Mouse (Mus musculus): ENCODE results near the gene Atxn1. TPM values are rescaled to one million over a fixed set of nuclear protein-coding genes. Genes with fewer than 3 reads are reported as not detected.

The Atxn1 gene
- total RNA-seq, 2 experiments from 2014 or later, result 117 to 121 TPM

DNA sequence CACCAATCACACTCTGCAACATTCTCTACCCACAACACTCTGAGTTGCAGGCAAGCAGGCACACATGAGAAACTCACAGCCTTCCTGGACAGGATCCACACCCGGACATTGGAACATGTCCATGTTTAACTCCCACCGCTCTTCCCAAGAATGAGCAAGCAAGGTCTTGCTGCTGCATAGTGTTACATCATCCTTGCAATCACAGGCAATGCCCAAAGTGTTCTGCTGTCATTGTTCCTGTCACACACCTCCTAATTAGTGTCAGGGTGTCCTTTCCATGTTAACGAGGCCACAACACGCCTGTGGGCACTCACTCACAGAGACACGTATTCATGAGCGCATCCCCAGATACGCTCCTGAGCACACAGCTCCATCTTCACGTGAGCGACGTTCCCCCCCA, 181.1 kb downstream of the Atxn1 start:
- no peak for DNase-seq (ENCODE audit: low spot score in 2 of 2)

DNA sequence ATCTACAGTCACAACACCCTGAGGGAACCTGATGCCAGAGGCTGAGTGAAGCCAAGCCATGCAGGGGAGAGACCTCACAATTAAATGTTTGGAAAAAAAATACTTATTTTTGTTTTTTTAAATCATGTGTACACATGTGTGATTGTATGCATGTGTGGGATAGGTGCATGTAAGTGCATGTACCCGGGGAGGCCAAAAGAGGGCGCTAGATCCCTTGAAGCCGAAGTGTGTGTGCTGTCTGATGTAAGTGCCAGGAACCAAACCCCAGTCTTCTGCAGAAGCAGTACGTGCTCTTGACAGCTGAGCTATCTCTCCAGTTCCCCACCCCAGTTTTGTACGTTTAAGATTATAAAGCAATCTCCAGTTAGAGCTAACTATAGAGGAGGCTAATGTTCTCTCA, 186.1 kb downstream of the Atxn1 start:
- no peak for DNase-seq (ENCODE audit: low spot score in 2 of 2)

DNA sequence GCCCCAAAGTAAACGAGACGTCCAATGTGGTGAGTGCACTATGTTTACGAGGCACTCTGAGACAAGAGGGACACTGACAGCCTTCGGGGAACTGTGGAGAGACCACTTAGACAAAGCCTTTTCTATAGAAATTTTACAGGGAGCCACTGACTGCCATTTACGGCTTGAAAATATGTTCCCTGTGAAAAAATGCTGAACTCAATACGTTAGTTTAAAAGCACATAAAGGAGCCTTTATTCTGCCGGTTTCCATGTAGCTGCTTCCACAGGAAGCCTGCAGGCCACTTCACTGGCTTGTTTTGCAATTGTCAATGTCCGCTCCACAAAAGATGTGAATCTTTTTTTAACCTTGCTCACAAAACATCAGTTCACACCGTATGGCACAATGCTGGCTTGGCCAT, 186.6 kb downstream of the Atxn1 start:
- no peak for DNase-seq (ENCODE audit: low spot score in 2 of 2)

DNA sequence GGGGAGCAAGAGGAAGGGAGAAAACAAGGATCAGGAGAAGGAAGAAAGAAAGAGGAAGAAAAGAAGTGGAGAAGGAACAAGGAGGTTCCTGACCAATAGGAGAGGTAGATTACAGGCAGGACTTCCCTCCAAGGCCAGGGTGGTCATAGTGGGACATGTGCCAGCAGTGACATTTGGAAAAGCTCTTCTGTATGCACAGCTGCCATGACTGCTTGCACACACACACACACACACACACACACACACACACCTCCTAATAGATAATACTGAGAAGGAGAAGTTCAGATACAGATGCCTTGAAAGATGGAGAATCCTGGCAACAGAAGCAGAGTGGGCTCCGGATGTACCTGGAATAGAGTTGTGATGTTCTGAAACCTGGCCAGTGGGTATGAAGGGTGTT, 189.3 kb downstream of the Atxn1 start:
- DNase-seq (ENCODE audit: low spot score in 2 of 2), result no peak

DNA sequence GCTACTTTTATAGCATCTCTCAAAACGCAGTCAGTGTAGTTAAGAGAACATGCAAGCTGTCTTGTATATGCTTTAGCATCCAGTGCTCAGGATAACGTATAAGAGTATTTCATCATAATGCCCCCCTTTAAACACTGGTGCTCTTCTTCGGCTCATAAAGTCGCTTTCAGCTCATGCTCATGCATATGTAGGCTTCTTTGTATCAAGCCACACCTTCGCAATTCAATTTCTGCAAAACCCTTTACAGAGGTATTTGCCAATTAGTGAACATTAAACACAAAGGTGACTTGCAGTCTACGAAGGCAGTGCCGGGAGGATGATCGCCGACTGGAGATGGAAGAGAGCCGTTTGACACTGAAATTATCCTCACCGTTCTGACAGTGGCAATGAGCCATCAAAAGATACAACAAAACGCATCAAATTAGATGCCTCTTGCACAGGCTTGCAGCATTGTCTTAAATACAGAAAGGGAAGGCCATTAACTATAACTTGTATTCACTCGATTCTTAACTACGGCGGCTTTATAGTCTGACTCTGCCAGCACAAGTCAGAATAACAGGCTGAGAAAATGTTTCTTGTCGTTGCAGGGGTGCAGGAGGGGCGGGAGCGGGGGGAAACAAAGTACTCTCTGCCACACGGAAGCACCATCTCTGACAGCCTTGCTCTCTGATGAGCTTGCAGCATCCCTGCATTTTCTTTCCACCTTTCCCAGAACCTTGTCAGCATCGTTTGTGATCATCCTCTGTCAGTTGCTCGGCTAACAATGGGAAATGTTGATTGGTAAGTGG, 191.2 kb downstream of the Atxn1 start:
- no peak for DNase-seq (ENCODE audit: low spot score in 2 of 2)

DNA sequence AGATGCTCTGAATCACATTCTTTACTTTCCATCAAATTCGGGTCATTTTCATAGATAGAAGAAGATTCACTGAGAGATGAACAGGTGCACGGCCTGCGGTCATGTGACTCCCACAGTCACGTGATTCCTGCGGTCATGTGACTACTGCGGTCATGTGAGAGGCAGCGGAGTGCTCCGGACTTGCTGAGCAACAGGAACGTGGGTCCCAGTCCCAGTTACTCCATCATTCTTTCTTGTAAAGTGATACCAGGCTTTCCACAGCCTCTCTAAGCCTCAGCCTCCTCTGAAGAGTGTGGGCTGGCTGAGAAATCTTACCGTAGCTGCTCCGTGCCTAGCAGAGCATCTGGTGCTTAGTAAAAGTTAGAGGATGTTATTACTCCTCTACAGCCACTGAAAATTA, 195.1 kb downstream of the Atxn1 start:
- no peak for DNase-seq (ENCODE audit: low spot score in 2 of 2)

DNA sequence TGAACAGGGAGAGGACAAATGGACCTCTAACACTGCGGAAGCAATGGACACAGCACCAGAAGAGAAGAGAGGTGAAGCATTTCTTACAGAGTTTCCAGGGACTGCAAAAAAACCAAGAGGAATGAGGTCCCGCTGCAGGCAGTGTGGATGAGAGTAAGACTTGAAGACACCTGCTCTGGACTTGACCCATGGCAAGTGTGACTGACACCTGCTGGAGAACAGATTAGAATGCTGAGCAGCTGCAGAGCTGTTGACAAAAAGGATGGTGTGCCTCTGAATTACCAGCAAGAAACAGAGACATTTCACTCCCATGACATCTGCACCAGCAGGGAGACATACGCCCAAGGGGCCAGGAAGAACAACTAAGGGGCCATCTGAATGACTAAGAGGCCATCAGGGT, 196.6 kb downstream of the Atxn1 start:
- no peak for DNase-seq (ENCODE audit: low spot score in 2 of 2)

DNA sequence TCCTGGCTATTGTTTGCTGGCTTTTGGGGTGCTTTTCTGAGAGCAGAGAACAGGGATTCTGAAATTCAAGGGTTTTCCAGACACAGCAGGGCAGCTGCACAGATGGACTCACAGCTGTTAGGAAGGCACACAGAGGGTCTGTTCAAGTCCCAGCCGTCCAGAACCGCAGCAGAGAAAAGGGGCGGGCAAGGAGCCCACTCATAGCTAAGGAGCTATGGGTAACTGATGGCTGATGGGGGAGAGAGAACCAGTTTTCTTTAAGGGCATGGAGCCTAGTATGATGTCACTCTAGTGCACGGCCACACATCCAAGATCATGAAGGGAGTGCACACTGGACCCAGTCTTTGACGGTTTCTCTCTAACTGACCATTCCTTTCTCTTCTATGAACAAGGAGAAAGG, 200.5 kb downstream of the Atxn1 start:
- no peak for DNase-seq (ENCODE audit: low spot score in 2 of 2)

DNA sequence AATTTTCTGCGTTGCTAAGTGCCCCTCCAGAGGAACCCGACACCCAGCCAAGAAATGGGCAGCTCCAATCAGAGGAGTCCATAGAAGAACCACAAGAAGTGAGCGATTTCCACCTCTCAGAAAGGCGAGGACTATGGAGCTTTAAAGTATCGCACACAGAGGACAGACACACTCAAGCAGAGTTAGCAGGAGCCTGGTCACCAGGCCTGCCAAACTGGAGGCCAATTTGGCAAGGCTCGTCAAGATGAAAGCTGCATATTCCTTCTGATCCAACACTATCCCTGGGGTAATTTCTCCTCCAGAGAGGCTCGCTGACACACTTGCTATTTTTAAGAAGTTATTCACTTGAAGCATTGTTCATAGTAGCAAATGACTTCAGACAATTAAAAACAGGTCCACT, 202.5 kb downstream of the Atxn1 start:
- DNase-seq (ENCODE audit: low spot score in 2 of 2), result no peak

DNA sequence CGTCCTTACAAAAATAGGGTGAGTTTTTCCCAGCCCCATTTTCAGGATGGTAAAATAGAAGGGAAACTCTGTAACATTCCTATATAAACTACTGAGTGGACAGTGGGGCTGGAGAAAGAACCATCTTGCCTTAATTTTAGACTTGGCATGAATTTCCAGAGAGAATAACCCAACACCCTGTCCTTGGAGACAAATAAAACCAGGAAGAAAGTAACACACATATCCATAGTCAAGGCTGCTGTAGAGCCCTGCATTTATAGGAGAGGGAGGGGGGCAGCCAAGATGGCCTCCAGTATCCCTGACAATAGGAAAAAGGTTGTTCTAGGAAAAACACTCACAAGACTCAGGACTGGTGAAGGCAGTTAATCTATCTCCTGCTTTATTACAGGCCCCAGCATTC, 210.3 kb downstream of the Atxn1 start:
- DNase-seq (ENCODE audit: low spot score in 2 of 2), result no peak

DNA sequence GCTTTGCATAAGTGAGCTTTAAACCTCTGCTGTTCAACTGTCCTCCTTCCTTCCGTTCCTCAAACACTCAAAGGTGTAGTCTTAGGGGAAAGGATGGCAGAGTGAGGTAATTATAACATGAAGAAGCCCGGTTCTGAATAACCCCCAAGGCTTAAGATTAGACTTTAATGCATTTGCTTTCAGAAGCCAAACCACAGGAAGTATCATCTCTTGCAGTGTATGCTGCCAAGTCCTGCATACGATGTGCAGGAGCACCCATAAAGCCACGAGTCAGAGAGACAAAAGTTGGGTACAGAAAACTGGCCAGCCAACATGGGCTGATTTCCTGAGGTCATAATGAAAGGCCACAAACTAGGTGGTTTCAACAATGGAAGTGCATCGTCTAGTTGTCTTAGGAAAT, 212.3 kb downstream of the Atxn1 start:
- no peak for DNase-seq (ENCODE audit: low spot score in 2 of 2)

DNA sequence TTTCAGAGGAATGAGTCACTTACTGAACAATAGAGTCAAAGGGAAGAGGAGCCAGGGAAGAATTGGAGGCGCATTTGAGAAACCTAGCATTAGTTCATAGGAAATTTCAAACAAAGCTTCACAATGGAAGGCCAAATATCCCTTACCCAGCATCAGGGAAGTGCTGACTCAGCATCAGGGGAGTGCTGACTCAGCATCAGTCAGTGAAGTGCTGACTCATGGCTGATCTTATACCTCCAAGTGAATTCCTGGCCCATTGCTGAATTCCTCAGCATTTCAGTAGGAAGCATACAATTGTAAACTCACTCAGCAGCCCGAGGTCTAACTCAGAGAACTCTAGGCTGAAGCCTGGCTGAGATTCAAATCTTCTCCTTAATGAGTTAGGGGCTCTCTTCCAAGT, 213.6 kb downstream of the Atxn1 start:
- DNase-seq (ENCODE audit: low spot score in 2 of 2), result no peak

DNA sequence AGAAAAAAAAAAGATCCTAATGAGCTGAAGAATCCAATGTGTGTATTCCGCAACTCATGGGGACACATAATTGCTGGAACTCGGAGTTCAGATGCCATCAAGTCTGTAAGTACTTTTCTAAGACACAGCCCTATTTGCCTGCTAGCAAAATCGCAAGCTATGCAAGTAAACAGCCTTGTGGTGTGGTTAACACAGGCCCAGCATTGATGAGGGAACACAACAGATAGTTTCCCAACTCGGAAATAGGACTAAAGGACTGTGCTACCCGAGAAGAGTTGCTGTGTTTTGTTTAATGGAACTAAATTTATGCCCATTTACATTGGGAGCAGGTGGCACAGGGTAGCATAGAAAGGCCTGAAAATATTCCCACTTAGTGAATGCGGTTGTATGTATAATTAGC, 214.2 kb downstream of the Atxn1 start:
- DNase-seq (ENCODE audit: low spot score in 2 of 2), result no peak

DNA sequence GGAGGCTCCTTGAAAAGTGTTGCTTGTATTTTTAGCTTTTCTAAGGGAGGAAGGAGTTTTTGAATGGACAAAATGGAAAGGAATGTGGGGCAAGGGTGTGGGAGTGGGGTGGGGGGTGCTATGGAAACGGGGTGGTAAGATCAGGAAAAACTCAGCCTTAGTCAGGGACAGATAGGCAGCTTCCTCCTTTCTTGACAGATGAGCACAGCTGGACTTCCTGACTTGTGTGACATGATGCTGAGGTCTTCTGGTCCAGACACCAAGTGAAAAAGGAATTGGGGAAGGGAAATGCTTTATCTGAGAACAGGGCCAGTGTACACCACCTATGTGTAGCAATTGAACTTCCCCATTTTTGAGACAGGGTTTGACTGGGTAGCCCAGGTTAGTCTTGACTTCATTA, 214.9 kb downstream of the Atxn1 start:
- no peak for DNase-seq (ENCODE audit: low spot score in 2 of 2)

DNA sequence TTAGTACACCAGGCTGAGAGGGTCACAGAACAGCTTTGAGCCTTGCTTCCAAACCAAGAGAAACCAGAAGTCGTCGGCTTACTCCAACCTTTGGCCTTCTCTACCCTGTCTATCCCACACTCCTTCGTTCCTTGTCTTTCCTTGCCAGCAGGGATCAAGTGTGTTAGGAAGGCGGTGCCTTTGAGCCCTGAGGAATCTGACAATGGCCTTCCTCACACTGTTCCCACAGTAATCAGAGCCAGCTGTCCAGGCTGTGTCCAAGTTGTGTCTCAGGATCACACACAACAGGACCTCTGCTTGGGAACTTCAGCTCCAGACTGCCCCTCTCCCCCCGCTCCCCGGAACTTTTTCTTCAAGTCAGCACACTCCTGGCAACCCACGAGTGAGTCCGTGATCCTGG, 215.6 kb downstream of the Atxn1 start:
- DNase-seq (ENCODE audit: low spot score in 2 of 2), result no peak

DNA sequence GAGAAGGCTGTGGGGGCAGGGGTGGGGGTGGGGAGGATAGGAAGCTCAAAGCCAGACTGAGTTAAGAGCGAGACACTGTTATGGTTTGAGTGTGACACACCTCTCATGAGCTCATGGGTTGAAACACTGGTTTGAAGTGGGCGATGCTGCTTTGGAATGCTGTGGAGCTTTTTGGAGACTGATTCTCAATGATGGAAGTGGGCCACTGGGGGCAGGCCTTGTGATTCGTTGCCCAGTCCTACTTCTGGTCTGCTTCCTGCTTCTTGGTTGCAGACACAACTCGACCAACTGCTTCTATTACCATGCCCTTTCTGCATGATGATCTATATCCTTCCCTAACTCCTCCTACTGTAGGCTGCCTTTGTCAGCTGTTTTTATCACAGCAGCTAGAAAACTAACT, 216.1 kb downstream of the Atxn1 start:
- DNase-seq (ENCODE audit: low spot score in 2 of 2), result no peak

DNA sequence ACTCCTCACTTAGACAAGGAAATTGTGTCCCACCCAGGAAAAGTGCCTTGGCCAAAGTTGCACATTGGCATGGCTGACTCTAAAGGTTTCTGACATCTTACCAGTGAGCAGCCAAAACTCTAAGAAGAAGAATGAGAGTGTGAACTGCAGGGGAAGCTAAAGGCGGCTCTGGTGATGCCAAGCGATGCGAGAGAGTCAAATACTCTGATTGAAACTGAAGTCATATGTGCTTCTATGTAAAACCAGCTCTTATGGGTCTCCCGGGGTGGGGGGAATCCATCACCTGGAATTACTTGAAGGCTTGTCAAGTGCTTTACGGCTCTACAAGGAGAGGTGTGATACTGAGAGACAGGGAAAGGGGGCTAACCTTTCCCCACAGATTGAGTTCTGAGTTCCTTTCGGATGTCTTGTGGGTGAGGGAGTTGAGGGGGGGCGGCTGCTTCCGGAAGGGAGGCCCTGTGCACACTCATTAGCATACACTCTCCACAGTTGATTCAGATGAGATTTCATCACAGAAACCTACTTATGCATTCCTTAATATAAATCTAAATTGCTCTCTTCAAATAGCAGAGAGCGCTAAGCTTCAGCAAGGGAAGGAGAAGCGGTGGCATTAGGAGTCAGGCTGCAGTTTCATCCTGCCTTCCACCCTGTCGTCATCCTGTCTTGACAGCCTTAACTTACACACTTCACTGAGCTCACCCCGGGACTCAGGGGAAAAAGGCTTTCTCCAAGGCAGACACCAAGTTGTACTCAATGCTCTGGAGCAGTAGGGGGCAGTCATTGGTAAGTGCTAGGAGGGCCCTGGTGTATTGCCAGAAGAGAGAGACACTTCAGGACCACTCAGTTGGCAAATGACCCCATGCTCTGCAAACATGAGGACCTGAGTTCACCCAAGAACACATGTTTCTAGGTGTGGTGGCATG, 218.7 kb downstream of the Atxn1 start:
- no peak for DNase-seq (ENCODE audit: low spot score in 2 of 2)

DNA sequence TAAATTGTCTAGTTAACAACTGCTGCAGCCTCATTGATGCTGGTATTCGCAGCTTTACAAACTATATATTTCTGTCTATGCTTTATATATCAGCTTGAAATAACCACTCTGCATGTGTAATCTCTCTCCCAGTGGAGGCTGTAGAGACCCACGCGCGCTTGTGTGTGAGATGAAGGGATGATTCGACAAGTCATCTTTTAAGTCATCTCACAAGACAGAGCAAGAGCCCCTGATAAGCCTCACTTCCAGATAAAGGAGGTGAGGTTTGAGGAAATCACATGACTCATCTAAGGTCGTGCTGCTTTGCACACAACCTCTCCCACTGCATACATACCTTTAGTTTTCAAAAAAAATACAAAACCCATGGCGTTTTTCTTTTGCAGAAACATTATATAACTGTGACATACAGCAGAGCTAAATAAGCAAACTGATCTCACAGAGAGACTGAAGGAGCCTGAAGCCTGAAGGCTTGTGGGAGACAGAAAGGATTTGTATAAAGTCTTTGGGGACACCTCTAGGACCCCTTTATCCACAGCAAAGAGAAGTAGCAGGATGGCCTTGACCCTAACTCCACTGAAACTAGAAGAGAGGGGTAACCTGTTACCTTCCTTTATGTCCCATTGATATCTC, 219.9 kb downstream of the Atxn1 start:
- no peak for DNase-seq (ENCODE audit: low spot score in 2 of 2)

DNA sequence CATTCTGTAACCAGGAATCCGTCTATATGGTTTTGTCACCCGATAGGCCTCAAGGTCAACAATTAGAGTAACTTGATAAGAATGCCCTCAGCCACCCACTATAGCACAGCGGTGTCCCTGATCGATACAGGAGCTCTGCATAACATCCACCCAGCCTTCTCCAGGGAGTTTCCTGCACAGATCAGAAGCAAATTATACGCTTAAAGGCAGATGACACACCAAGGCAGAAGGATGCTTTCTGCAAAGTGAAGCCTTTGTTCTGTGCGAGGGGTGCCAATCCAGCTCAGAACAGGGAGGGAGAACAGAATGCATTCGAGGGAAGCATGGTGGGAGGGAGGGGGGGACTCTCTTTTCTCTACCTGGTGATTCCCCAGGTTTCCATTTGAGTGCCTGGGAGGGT, 221.0 kb downstream of the Atxn1 start:
- peak in 1 of 2 experiments; percentile 29 for DNase-seq (ENCODE audit: low spot score in 2 of 2)

DNA sequence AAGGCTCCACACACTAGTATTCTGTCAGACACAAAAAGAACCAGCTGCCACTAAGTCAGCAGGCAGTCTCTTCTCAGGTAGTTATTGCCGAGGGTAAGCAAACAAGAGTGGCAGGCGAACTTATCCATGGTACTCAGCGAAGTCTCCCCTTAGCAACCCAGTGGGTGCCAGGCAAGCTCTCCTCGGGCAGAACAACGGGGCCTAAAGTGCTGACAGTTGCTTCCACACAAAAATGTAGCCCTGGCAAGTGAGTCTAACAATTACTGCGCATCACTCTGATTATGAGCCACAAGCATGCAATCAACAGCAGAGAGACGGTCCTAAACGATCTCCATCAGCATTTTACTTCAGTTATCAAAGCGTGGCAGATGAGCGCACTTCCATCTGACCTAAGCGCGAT, 224.4 kb downstream of the Atxn1 start:
- DNase-seq (ENCODE audit: low spot score in 2 of 2), result no peak

DNA sequence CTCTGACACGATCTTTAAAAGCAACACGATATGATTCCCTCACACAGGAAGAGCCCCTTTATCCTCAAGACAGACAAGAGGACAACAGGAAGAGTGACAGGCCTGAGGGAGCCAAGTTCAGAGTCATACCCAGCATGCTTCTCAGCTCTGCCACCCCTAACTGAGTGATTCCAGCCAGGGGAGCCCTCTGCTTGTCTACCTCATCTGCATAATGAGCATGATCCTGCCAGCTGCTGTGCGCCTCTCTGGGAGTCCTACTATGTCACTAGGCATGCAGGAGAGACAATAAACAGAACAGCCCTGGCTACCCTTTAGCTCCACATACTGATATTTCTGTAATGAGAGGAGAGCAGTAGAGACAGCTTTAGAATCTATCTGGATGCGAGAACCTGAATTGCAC, 228.6 kb downstream of the Atxn1 start:
- DNase-seq (ENCODE audit: low spot score in 2 of 2), result no peak

DNA sequence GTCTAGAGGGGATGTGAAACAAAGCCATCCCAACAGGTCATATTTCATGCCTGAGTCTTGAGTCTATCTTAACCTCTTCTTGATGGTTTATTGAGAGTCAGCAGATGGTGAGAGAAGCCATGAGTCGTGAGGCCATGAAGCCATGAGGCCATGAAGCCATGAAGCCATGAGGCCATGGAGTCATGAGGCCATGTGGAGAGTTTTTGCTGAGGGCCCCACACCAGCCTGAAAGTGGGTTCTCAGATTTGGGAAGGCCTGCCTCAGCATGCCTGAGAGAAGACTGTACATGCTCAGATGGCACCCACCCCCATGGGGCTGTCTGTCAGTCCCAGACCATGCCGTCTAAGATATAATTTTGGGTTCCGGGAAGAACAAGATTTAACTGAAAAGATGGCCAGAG, 229.0 kb downstream of the Atxn1 start:
- no peak for DNase-seq (ENCODE audit: low spot score in 2 of 2)

Measured in layer of hippocampus, adult 18-20 months (tissue).